Mouse (Mus musculus): ENCODE data around the gene Wnt2b. TPM values are rescaled to one million over a fixed set of nuclear protein-coding genes. Genes with fewer than 3 reads are reported as not detected.

The Wnt2b gene
- 0.27 TPM for polyA plus RNA-seq (2017; shearing (Covaris generic))

GRCm38 (mm10) chr3:104961066-104962059 is at the start of gene Wnt2b:
Wnt2b (minus strand) TSS chr3:104961921.

Other genes with a start within 250 kb of the Wnt2b start
- 58.2 TPM for gene Ppm1j, start 180.9 kb downstream of the Wnt2b start, polyA plus RNA-seq (2017; shearing (Covaris generic))
- 1.0 TPM for gene Fam19a3, start 180.1 kb downstream of the Wnt2b start, polyA plus RNA-seq (2017; shearing (Covaris generic))
- 13.0 TPM for gene Rhoc, start 173.5 kb downstream of the Wnt2b start, polyA plus RNA-seq (2017; shearing (Covaris generic))
- gene Mov10, start 143.4 kb downstream of the Wnt2b start, polyA plus RNA-seq (2017; shearing (Covaris generic)), result 60.3 TPM
- 46.3 TPM for gene St7l, start 97.9 kb downstream of the Wnt2b start, polyA plus RNA-seq (2017; shearing (Covaris generic))
- gene Capza1, start 97.4 kb downstream of the Wnt2b start, polyA plus RNA-seq (2017; shearing (Covaris generic)), result 510 TPM
- 0.05 TPM for gene Cttnbp2nl, start 91.2 kb upstream of the Wnt2b start, polyA plus RNA-seq (2017; shearing (Covaris generic))
- gene 4930564D02Rik, start 104.9 kb upstream of the Wnt2b start, polyA plus RNA-seq (2017; shearing (Covaris generic)), result not detected